Mouse (Mus musculus) CH12.LX (cell line): Measurements from ENCODE around the gene Cul4b. TPM values are rescaled to one million over a fixed set of nuclear protein-coding genes. Genes with fewer than 3 reads are reported as not detected.

ENCODE experiments used
- DNase-seq: peaks from one replicate; pipeline ENCODE4 v3.0.0-alpha.2; 2013; ENCODE audit errors: extremely low read depth
- H3K27ac ChIP-seq: 2 replicates; pipeline ENCODE4 v1.5.1; 2012; ENCODE audit warnings: low read depth, mild to moderate bottlenecking, control low read depth, moderate library complexity; ENCODE audit not compliant: insufficient read depth
- H3K27me3 ChIP-seq: replicated peaks from 2 replicates; pipeline ENCODE3; 2012; ENCODE audit warnings: inconsistent platforms
- H3K36me3 ChIP-seq, 2 experiments: replicated peaks in 1 of 2; 2 replicates each; pipeline versions ENCODE3 to v1.6.1; 2012; ENCODE audit warnings: inconsistent platforms in 1 of 2, low read length in 1 of 2, mild to moderate bottlenecking in 1 of 2, mixed read lengths in 1 of 2, moderate library complexity in 1 of 2; ENCODE audit not compliant: control insufficient read depth in 1 of 2, insufficient read depth in 1 of 2
- H3K4me1 ChIP-seq, 2 experiments: 2 replicates each; pipeline ENCODE4 v1.6.1; 2012; ENCODE audit warnings: inconsistent platforms in 1 of 2, moderate library complexity in 1 of 2; ENCODE audit not compliant: insufficient read depth in 2 of 2, control insufficient read depth in 1 of 2
- H3K4me2 ChIP-seq: 2 replicates; pipeline ENCODE4 v1.6.1; 2012; ENCODE audit warnings: low read depth, mild to moderate bottlenecking, control low read depth; ENCODE audit not compliant: poor library complexity, insufficient read depth, severe bottlenecking
- H3K4me3 ChIP-seq, 3 experiments: fragments of 150-350 bp in 1 of 3; sonication (generic) in 1 of 3; replicated peaks in 1 of 3; 2 replicates each; pipeline versions ENCODE3 to v1.5.1; 2011 to 2012; ENCODE audit warnings: low read depth in 2 of 3, low read length in 2 of 3, mild to moderate bottlenecking in 2 of 3, moderate library complexity in 2 of 3, control low read depth in 1 of 3, improper control_type of control experiment in 1 of 3, inconsistent platforms in 1 of 3, mixed read lengths in 1 of 3; ENCODE audit not compliant: poor library complexity in 1 of 3
- H3K79me2 ChIP-seq: replicated peaks from 2 replicates; pipeline ENCODE4 v1.6.1; 2012; ENCODE audit warnings: mild to moderate bottlenecking, moderate library complexity; ENCODE audit not compliant: control insufficient read depth, poor library complexity, insufficient read depth, severe bottlenecking; ENCODE audit errors: extremely low read depth
- H3K9ac ChIP-seq: 2 replicates; pipeline ENCODE4 v1.6.1; 2012; ENCODE audit warnings: low read depth, mild to moderate bottlenecking, control low read depth, moderate library complexity; ENCODE audit not compliant: insufficient read depth
- H3K9me3 ChIP-seq: replicated peaks from 2 replicates; pipeline ENCODE3; 2012; ENCODE audit warnings: low read length, inconsistent platforms, mixed read lengths
- BHLHE40 ChIP-seq: IDR thresholded peaks from 2 replicates; pipeline ENCODE4 v1.6.1; 2011; ENCODE audit warnings: mild to moderate bottlenecking, low read depth, low read length, improper control_type of control experiment
- CHD1 ChIP-seq: IDR thresholded peaks from 2 replicates; pipeline ENCODE4 v1.6.1; 2012; ENCODE audit warnings: low read depth, low read length, improper control_type of control experiment, inconsistent platforms
- CHD2 ChIP-seq: IDR thresholded peaks from 2 replicates; pipeline ENCODE4 v1.6.1; 2011; ENCODE audit warnings: low read length, improper control_type of control experiment
- CTCF ChIP-seq, 2 experiments: IDR thresholded peaks in 1 of 2; conservative IDR thresholded peaks in 1 of 2; 2 replicates each; pipeline ENCODE4 v1.5.1; 2011 to 2012; ENCODE audit warnings: low read depth in 2 of 2, low read length in 2 of 2, improper control_type of control experiment in 1 of 2, inconsistent platforms in 1 of 2, mild to moderate bottlenecking in 1 of 2, moderate library complexity in 1 of 2
- E2F4 ChIP-seq: IDR thresholded peaks from 2 replicates; pipeline ENCODE4 v1.6.1; 2011; ENCODE audit warnings: low read depth, low read length, improper control_type of control experiment; ENCODE audit not compliant: insufficient replicate concordance
- EP300 ChIP-seq: IDR thresholded peaks from 2 replicates; pipeline ENCODE4 v1.6.1; 2011; ENCODE audit warnings: low read length, improper control_type of control experiment
- JUN ChIP-seq: IDR thresholded peaks from 2 replicates; pipeline ENCODE4 v1.6.1; 2011; ENCODE audit warnings: low read depth, mild to moderate bottlenecking, low read length, improper control_type of control experiment, moderate library complexity; ENCODE audit not compliant: insufficient read depth
- MAFK ChIP-seq: IDR thresholded peaks from 2 replicates; pipeline ENCODE4 v1.6.1; 2011; ENCODE audit warnings: low read length, improper control_type of control experiment; ENCODE audit not compliant: insufficient replicate concordance
- MAZ ChIP-seq: IDR thresholded peaks from 2 replicates; pipeline ENCODE4 v1.6.1; 2012; ENCODE audit warnings: low read depth, mild to moderate bottlenecking, inconsistent platforms, low read length, improper control_type of control experiment, moderate library complexity
- MXI1 ChIP-seq: IDR thresholded peaks from 2 replicates; pipeline ENCODE4 v1.6.1; 2011; ENCODE audit warnings: mild to moderate bottlenecking, low read depth, low read length, improper control_type of control experiment
- MYC ChIP-seq: IDR thresholded peaks from 2 replicates; pipeline ENCODE4 v1.6.1; 2011; ENCODE audit warnings: low read depth, mild to moderate bottlenecking, improper control_type of control experiment, low read length
- NELFE ChIP-seq: IDR thresholded peaks from 2 replicates; pipeline ENCODE4 v1.6.1; 2011; ENCODE audit warnings: low read depth, low read length, improper control_type of control experiment
- NRF1 ChIP-seq: IDR thresholded peaks from 2 replicates; pipeline ENCODE4 v1.6.1; 2014; ENCODE audit warnings: low read depth, mild to moderate bottlenecking, inconsistent platforms, low read length, improper control_type of control experiment, moderate library complexity
- PAX5 ChIP-seq: IDR thresholded peaks from 2 replicates; pipeline ENCODE4 v1.6.1; 2012; ENCODE audit warnings: low read length, inconsistent platforms, mixed read lengths
- POLR2A ChIP-seq: IDR thresholded peaks from 2 replicates; pipeline ENCODE4 v1.6.1; 2011; ENCODE audit warnings: low read depth, mild to moderate bottlenecking, improper control_type of control experiment, low read length
- RCOR1 ChIP-seq: conservative IDR thresholded peaks from 2 replicates; pipeline ENCODE4 v1.6.1; 2012; ENCODE audit warnings: low read depth, mild to moderate bottlenecking, inconsistent platforms, low read length, improper control_type of control experiment
- SIN3A ChIP-seq: IDR thresholded peaks from 2 replicates; pipeline ENCODE4 v1.6.1; 2012; ENCODE audit warnings: low read length, improper control_type of control experiment, inconsistent platforms
- SMC3 ChIP-seq: IDR thresholded peaks from 2 replicates; pipeline ENCODE4 v1.6.1; 2011; ENCODE audit warnings: low read depth, low read length, improper control_type of control experiment
- TCF12 ChIP-seq: IDR thresholded peaks from 2 replicates; pipeline ENCODE4 v1.6.1; 2014; ENCODE audit warnings: low read depth, mild to moderate bottlenecking, inconsistent platforms, low read length, improper control_type of control experiment
- UBTF ChIP-seq: IDR thresholded peaks from 2 replicates; pipeline ENCODE4 v1.6.1; 2012; ENCODE audit warnings: low read depth, mild to moderate bottlenecking, inconsistent platforms, low read length, improper control_type of control experiment, moderate library complexity
- USF2 ChIP-seq: conservative IDR thresholded peaks from 2 replicates; pipeline ENCODE4 v1.6.1; 2011; ENCODE audit warnings: low read depth, low read length, improper control_type of control experiment
- ZC3H11A ChIP-seq: IDR thresholded peaks from 2 replicates; pipeline ENCODE4 v1.6.1; 2012; ENCODE audit warnings: low read depth, mild to moderate bottlenecking, inconsistent platforms, low read length, improper control_type of control experiment
- ZKSCAN1 ChIP-seq: IDR thresholded peaks from 2 replicates; pipeline ENCODE4 v1.6.1; 2012; ENCODE audit warnings: low read depth, inconsistent platforms, low read length, improper control_type of control experiment, borderline replicate concordance
- ZMIZ1 ChIP-seq: IDR thresholded peaks from 2 replicates; pipeline ENCODE4 v1.6.1; 2012; ENCODE audit warnings: low read depth, mild to moderate bottlenecking, inconsistent platforms, low read length, improper control_type of control experiment
- dilution Hi-C: fragments of 300-500 bp; cut with MboI; formaldehyde crosslinking; loops from 2 replicates; pipeline ENCODE4 v1.14.3; 2020; ENCODE audit warnings: low sequenced_read_pairs; ENCODE audit not compliant: extremely low pct_unique_long_range_greater_than_20kb, extremely low pct_ligation_motif_present
- in situ Hi-C: fragments of 300-500 bp; cut with MboI; formaldehyde crosslinking; loops from 3 replicates; pipeline ENCODE4 v1.14.3; 2019; ENCODE audit warnings: low sequenced_read_pairs, low pct_ligation_motif_present, low pct_unique_long_range_greater_than_20kb, mixed read lengths
- polyA plus RNA-seq: library from polyadenylated mRNA; unstranded; fragments of >175 nt; gene quantifications from 2 replicates; pipeline ENCODE4 v1.2.1, GENCODE M21; 2012; ENCODE audit warnings: low read depth; ENCODE audit not compliant: insufficient read length
- total RNA-seq, 2 experiments: library from RNA; depleted of rRNA; stranded (reverse); fragments of 300-350 nt in 1 of 2; fragments of >200 nt in 1 of 2; gene quantifications; 2 replicates each; pipeline ENCODE4 v1.2.3; 2012 to 2014

Gene Cul4b
- total and polyA plus RNA-seq, 3 experiments: 17.6 to 37.6 (median 34.7) TPM

DNA sequence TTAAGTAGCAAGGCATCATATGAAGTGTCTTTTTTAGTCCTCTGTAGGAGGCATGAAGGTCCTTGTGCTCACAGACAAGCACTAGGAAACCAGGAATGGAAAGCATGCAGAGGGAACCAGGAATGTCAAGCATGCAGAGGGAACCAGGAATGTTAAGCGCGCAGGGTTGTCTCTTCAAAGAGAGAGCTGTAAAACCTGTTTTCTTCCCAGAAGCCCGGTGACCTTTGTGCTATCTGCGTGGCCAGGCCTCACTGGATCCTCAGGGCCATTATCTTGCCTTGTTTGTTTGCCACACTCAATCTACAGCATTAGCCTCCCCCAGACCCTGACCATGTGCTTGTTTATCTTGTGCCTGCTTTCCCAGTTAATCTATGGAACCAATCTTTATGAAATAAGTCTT is 13.8 kb upstream of the Cul4b start:
- no peaks in the 10 kb centered on the region for H3K4me1 ChIP-seq
- no peak overlapping the region for H3K27ac ChIP-seq
- H3K4me3 ChIP-seq: no peak overlapping the region
- dilution Hi-C loops: no loop called here
- no peaks in the 10 kb centered on the region for H3K27me3 ChIP-seq
- in situ Hi-C loops: no loop called here
- no peak for DNase-seq
- no peaks in the 10 kb centered on the region for H3K36me3 ChIP-seq
- no peak overlapping the region for H3K4me2 ChIP-seq
- H3K9ac ChIP-seq: no peak overlapping the region
- no peaks in the 10 kb centered on the region for H3K79me2 ChIP-seq
- TF ChIP-seq TCF12: no peak
- TF ChIP-seq MAFK: no peak
- no peak for TF ChIP-seq SIN3A
- no peak for TF ChIP-seq ZMIZ1
- no peak for TF ChIP-seq JUN
- TF ChIP-seq EP300: no peak
- no peak for TF ChIP-seq CHD1
- no peak for TF ChIP-seq USF2
- TF ChIP-seq ZKSCAN1: no peak
- no peak for TF ChIP-seq POLR2A
- no peak for TF ChIP-seq UBTF
- no peak for TF ChIP-seq MXI1
- no peak for TF ChIP-seq ZC3H11A
- TF ChIP-seq MAZ: no peak
- no peak for TF ChIP-seq BHLHE40
- no peak for TF ChIP-seq NRF1
- no peak for TF ChIP-seq CTCF (conservative IDR thresholded peaks at IDR 0.05 in 1 of 2, IDR thresholded peaks at IDR 0.05 in 1 of 2; ENCODE audit: low read depth in 2 of 2, low read length in 2 of 2)
- no peak for TF ChIP-seq SMC3
- no peaks in the 10 kb centered on the region for H3K9me3 ChIP-seq

DNA sequence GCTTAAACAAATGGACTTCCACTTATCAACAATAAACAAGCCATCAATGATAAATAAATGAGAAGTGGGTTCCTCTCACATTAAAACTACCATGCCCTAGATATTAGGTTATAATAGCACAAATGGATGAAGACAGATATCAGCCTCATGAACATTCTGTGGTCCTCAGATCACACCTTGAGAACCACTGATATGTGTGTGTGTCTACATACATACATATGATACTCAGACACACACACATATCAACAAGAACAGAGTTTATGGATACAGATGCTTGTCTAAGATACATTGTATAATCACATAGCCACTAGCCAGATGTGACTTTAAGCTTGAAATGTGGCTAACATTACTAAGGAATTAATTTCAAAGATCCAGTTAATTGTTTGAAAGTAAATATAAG is 7.3 kb upstream of the Cul4b start:
- dilution Hi-C loops: no loop called here

More for the DNA sequence above, 7.3 kb upstream of the Cul4b start:
- Histone ChIP-seq H3K9ac (no peak overlapping the region), H3K36me3 (no peaks in the 10 kb centered on the region), H3K4me2 (no peak overlapping the region), H3K27me3 (no peaks in the 10 kb centered on the region), H3K9me3 (no peaks in the 10 kb centered on the region), H3K27ac (no peak overlapping the region), H3K4me3 (no peak overlapping the region), H3K4me1 (peaks cover 0 to 3% of the 10 kb centered on the region in 2 experiments; a peak in 1 of 4 replicates), H3K79me2 (no peaks in the 10 kb centered on the region)
- in situ Hi-C loops: no loop called here
- no peak for DNase-seq
- TF ChIP-seq RCOR1 (no peak), MAFK (no peak), SMC3 (no peak), PAX5 (no peak), NELFE (no peak), MYC (no peak), E2F4 (no peak), POLR2A (no peak), TCF12 (no peak), CHD2 (no peak), ZC3H11A (no peak), CTCF (conservative IDR thresholded peaks at IDR 0.05 in 1 of 2, IDR thresholded peaks at IDR 0.05 in 1 of 2; ENCODE audit: low read depth in 2 of 2, low read length in 2 of 2) (no peak)
